Mouse (Mus musculus): ENCODE data around the gene Gm13285.
"Not testable (repeated sequence)": the region's sequence is repeated elsewhere in the genome, so short reads cannot be mapped to it uniquely, and the experiment has no call there.

Gene Gm13285

GRCm38 (mm10) chr4:88799365-88799764 is at the start of gene Gm13285:
TSS of gene Gm13285 (plus strand) at chr4:88799665.
- in situ Hi-C loops (cut with MseI, MboI), result not testable (repeated sequence)

GRCm38 (mm10) chr4:88749926-88750325 is 49.5 kb upstream of the Gm13285 start:
- in situ Hi-C loops (cut with MseI, MboI), result no loop called here

- in situ Hi-C loops (cut with MseI, MboI), result not testable (repeated sequence)
These were observed 44.6 kb upstream of the Gm13285 start, which contains the start of gene Gm13271 for GRCm38 (mm10) chr4:88754818-88755340. TSS of gene Gm13271 (plus strand) at chr4:88754868.

GRCm38 (mm10) chr4:88756581-88757513 is 42.6 kb upstream of the Gm13285 start:
- in situ Hi-C loops (cut with MseI, MboI), result not testable (repeated sequence)

- in situ Hi-C loops (cut with MseI, MboI), result not testable (repeated sequence)
These were observed 41.8 kb upstream of the Gm13285 start for GRCm38 (mm10) chr4:88757628-88758031.

GRCm38 (mm10) chr4:88758751-88759150 is 40.7 kb upstream of the Gm13285 start:
- in situ Hi-C loops (cut with MseI, MboI), result not testable (repeated sequence)

GRCm38 (mm10) chr4:88759610-88760268 is 39.7 kb upstream of the Gm13285 start, which contains the start of gene Gm13283:
TSS of gene Gm13283 (plus strand) at chr4:88760119.
- in situ Hi-C loops (cut with MseI, MboI), result not testable (repeated sequence)

- in situ Hi-C loops (cut with MseI, MboI), result not testable (repeated sequence)
These were observed 39.0 kb upstream of the Gm13285 start for GRCm38 (mm10) chr4:88760431-88760830.

- in situ Hi-C loops (cut with MseI, MboI), result not testable (repeated sequence)
These were observed 37.7 kb upstream of the Gm13285 start for GRCm38 (mm10) chr4:88761776-88762175.

GRCm38 (mm10) chr4:88762341-88762740 is 37.1 kb upstream of the Gm13285 start:
- in situ Hi-C loops (cut with MseI, MboI), result not testable (repeated sequence)

GRCm38 (mm10) chr4:88763384-88764018 is 36.0 kb upstream of the Gm13285 start:
- in situ Hi-C loops (cut with MseI, MboI), result not testable (repeated sequence)

GRCm38 (mm10) chr4:88773534-88773933 is 25.9 kb upstream of the Gm13285 start, which contains the start of gene Gm13290:
TSS of gene Gm13290 (plus strand) at chr4:88773834.
- in situ Hi-C loops (cut with MseI, MboI), result not testable (repeated sequence)

- in situ Hi-C loops (cut with MseI, MboI), result not testable (repeated sequence)
These were observed 22.8 kb upstream of the Gm13285 start, which contains the start of gene Gm13289 for GRCm38 (mm10) chr4:88776622-88777021. TSS of gene Gm13289 (plus strand) at chr4:88776922.

- in situ Hi-C loops (cut with MseI, MboI), result not testable (repeated sequence)
These were observed 19.9 kb upstream of the Gm13285 start, which contains the start of gene Gm13272 for GRCm38 (mm10) chr4:88779550-88779949. TSS of gene Gm13272 (plus strand) at chr4:88779850.

GRCm38 (mm10) chr4:88780320-88780719 is 19.1 kb upstream of the Gm13285 start:
- in situ Hi-C loops (cut with MseI, MboI), result not testable (repeated sequence)

- in situ Hi-C loops (cut with MseI, MboI), result not testable (repeated sequence)
These were observed 17.6 kb upstream of the Gm13285 start, which contains the start of gene Ifnz for GRCm38 (mm10) chr4:88781831-88782230. TSS of gene Ifnz (plus strand) at chr4:88782131.

- in situ Hi-C loops (cut with MseI, MboI), result not testable (repeated sequence)
These were observed 17.1 kb upstream of the Gm13285 start for GRCm38 (mm10) chr4:88782335-88782734.

GRCm38 (mm10) chr4:88785409-88785808 is 14.1 kb upstream of the Gm13285 start, which contains the start of gene Gm13276:
TSS of gene Gm13276 (plus strand) at chr4:88785709.
- in situ Hi-C loops (cut with MseI, MboI), result not testable (repeated sequence)

GRCm38 (mm10) chr4:88788402-88788801 is 11.1 kb upstream of the Gm13285 start, which contains the start of gene Gm13277:
TSS of gene Gm13277 (plus strand) at chr4:88788632.
- in situ Hi-C loops (cut with MseI, MboI), result not testable (repeated sequence)

GRCm38 (mm10) chr4:88791250-88791649 is 8.2 kb upstream of the Gm13285 start, which contains the start of gene Gm13278:
TSS of gene Gm13278 (plus strand) at chr4:88791550.
- in situ Hi-C loops (cut with MseI, MboI), result not testable (repeated sequence)

All from mouse trophoblast stem cell (cell line).